Mouse (Mus musculus) myocyte (in vitro differentiated cells): ENCODE results near the gene Ptpn9.

ENCODE experiments used
- POLR2A ChIP-seq: IDR thresholded peaks from one replicate; pipeline ENCODE4 v1.6.1; 2011; ENCODE audit warnings: low read depth, mild to moderate bottlenecking, control low read depth, moderate library complexity; ENCODE audit not compliant: insufficient read length
- POLR2AphosphoS2 ChIP-seq: IDR thresholded peaks from one replicate; pipeline ENCODE4 v1.6.1; 2011; ENCODE audit warnings: low read depth, control low read depth; ENCODE audit not compliant: insufficient read length

DNA sequence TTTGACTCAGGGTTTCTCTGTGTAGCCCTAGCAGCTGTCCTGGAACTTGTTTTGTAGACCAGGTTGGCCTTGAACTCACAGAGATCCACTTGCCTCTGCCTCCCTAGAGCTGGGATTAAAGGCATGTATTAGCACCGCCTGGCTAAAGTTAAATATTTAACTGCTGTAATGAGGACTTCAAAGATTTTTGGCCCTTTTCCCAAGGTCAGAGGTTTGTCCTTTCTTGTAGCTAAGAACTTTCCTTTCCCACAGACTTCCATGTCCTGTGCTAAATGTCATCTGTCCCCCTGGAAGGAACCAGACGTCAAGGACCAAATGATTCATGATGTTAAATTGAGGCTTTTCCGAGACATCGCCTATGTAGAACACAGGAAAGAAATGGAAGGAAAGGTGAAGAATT lies 8.3 kb downstream of the Ptpn9 start:
- TF ChIP-seq POLR2AphosphoS2 (no peak), POLR2A (no peak)
